Mouse (Mus musculus) T-helper 17 cell (primary cell): ENCODE measurements around the gene St6galnac4.

Source experiments
- in situ Hi-C, 2 experiments: fragments of 300-600 bp; cut with MboI, MseI; formaldehyde crosslinking; loops; 1 replicate in 1 of 2; 2 replicates in 1 of 2; pipeline ENCODE4 v1.15.1; 2025; ENCODE audit warnings: high pct_unique_total_duplicates in 2 of 2

St6galnac4 gene

DNA sequence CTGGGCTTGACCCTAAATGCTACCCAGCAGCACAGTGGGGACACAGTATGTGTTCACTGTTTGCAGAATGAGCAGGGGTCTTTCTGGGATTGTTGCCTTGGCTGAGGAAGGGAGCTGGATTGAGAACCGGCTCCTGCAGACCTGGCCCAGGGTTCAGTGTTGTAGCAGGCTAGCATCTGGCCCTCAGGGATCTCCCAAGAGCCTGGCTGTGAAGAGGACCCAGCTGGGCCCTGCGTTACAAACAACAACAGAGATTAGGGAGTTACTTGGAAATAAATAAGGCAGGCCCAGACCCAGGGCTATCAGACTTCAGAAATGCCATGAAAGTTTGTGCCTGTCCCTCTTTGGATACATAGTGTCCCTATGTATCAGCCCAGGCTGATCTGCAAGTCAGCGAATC lies 58.8 kb downstream of the St6galnac4 start:
- in situ Hi-C loops = loop anchor here in 1 of 2 experiments (10.0 kb wide), 1 partner anchor 711 kb away; no protein-coding TSS in a partner anchor

GRCm38 (mm10) chr2:32646379-32647056 lies 59.6 kb downstream of the St6galnac4 start, which contains the start of gene Eng:
Eng (plus strand) TSS chr2:32646595.
- in situ Hi-C loops = loop anchor here in 1 of 2 experiments (10.0 kb wide), 1 partner anchor 712 kb away; no protein-coding TSS in a partner anchor

DNA sequence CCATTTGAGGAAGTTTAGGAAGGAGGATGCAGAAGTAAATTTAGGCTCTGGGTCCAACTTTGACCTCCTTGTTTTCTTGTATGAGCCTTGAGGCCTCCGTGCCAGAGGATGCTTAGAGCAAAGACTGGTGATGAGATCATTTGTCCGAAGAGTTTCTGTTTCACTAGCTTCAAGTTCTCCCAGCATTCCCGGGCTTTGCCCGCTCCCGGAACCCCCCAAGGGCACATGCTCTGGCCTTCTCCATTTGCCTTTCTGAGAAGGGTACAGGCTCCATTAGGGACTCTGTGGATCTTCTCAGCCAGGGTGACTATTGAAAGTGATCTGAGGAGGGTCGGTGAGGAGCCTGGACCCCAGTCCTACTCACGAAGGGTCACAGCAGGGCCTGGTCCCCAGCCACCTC lies 60.5 kb downstream of the St6galnac4 start:
- in situ Hi-C loops = loop anchor here in 1 of 2 experiments (10.0 kb wide), 1 partner anchor 713 kb away; no protein-coding TSS in a partner anchor
